Mouse (Mus musculus): ENCODE results near the gene Caskin2.

Caskin2 gene

DNA sequence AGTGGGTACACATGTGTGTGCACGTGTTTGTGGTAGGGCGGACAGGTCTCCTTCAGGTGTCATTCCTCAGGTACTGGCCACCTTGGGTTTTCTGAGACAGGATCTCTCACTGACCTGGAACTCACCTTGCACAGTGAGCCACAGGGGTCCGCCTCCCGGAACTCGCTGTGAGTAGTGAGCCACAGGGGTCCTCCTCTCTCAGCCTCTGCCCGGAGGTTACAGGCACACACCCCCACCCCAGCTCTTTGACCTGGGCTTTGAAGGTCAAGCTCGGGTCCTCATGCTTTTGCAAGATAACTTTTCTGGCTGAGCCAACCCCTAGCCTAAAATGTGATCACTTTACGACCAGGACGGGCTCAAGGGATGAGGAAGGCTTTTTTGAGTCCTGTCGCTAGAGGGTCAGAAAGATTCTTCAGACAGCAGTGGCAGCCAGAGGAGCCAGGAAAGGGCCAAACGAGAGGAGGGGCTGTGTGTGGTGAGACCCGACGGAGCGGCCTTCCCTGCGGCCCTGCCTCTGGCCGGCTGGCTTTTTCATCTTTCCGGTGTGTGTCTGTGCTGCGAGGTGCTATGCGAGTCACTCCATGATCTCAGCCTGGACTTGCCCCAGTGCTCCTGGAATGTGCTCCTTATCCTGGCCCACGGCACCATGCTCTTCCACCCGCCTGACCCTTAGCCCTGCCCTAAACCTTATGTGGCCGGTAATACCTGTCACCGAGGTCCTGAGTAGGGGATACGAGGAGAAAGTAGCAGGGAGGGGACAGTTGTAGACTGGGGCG lies 17.3 kb upstream of the Caskin2 start:
- no peak for DNase-seq

- no peak for DNase-seq
These were observed 15.6 kb upstream of the Caskin2 start for GRCm38 (mm10) chr11:115829036-115829435.

DNA sequence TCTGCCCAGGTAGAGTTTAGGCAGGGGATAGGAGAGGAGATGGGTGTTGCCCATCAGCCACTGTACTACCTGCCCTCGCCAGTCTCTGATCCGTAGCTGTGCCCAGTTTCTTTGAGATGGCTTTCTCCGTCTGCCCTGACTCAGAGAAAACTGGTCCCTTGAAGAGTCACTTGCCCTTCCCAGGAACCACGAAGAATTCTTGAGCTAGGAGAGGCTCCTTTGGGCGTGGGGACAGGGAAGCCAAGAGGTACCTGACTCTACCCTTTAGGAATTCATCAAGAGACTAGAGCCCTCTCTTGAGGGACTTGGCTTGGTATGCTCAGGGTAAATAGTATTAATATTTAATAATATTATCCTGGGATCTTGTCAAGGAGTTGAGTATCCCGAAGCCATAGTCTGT lies 14.2 kb upstream of the Caskin2 start:
- no peak for DNase-seq

DNA sequence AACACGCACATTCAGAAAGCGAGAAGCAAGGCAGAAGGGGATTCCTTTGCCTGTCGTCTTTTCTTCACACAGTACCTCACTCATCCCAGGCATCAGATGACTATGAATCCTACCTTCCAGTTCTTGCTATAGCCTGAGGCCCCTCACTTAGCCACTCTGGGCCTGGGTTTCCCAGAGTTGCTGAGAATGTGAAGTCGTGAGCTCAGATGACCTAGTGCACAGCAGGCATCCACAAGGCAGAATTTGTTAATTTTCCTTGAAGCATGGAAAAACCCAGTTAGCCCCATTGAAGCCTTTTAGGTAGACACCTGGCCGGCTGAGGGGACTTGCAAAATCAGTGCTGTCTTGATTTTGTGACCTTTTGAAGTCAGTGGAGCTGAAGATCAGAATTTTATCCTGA lies 13.0 kb upstream of the Caskin2 start:
- no peak for DNase-seq

GRCm38 (mm10) chr11:115824813-115825212 lies 11.4 kb upstream of the Caskin2 start:
- no peak for DNase-seq

GRCm38 (mm10) chr11:115823774-115824740 lies 10.6 kb upstream of the Caskin2 start, which contains the start of gene Llgl2:
Gene Llgl2 (plus strand): TSS chr11:115824049.
- DNase-seq = peak; percentile 98

- DNase-seq = no peak
These were observed 7.6 kb upstream of the Caskin2 start for GRCm38 (mm10) chr11:115821001-115821400.

DNA sequence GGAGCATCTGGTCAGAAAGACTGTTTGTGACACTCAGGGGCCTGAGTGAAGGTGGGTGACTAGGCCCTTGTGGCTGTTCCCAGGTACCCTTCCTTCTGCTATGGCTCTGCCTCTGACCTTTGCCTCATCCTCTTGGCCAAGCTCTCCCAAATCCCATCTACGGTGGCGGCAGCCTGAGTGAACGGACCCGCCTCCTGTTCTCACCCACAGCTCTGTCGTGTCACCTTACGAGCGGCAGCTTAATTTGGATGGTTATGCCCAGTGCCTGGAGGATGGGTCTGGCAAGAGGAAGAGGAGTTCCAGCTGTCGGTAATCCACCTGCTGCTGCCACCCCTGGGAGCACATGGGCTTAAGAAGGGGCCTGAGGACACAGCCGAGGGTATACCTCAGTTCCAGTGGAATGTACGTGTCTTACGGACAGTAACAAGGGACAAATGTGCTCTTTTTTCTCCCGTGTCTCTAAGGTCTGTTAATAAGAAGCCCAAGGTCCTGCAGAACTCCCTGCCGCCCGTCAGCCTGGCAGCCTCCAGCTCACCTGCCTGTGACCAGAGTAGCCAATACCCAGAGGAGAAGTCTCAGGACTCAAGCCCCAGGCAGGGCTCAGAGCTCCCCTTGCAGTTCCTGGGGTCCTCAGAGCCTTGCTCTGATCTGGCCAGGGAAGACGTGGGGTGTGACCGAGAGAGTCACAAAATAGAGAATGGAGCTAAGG lies 6.6 kb upstream of the Caskin2 start:
- no peak for DNase-seq

GRCm38 (mm10) chr11:115817331-115817730 lies 3.9 kb upstream of the Caskin2 start:
- no peak for DNase-seq

DNA sequence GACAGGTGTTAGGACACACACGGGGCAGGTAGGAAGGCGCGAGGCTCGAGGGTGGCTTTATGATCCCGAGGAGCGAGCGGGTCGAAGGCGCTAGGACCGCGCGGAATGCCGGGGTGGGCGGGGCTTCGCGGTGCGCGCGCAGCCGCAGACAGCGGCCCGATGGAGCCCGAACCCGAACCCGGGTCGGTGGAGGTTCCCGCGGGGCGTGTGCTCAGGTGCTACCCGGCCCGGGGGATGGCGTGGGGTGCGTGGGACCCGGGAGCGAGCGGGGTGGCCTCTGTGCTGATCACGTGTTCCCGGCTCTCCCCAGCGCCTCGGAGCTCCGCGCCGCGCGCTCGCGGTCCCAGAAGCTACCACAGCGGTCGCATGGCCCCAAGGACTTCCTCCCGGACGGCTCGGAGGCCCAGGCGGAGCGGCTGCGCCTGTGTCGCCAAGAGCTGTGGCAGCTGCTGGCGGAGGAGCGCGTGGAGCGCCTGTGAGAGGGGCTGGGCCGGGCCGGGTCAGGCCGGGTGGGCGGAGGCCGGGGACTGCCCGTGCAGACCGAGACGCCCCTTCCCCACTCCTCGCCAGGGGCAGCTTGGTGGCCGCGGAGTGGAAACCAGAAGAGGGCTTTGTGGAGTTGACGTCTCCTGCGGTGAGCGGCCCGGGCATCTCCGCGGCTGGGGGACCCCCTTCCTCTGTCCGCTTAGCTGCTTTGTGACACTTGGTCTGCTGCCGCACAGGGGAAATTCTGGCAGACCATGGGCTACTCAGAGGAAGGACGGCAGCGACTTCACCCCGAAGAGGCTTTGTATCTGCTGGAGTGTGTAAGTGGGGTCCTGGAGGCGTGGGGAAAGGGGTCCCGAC lies 1.4 kb upstream of the Caskin2 start, which contains the start of gene Tsen54:
Tsen54 (plus strand) TSS at position 120 of the 846 bp plus-strand sequence.
- DNase-seq = peak; percentile 91

GRCm38 (mm10) chr11:115812533-115813420 lies 662 bp downstream of the Caskin2 start:
- peak; percentile 57 for DNase-seq

DNA sequence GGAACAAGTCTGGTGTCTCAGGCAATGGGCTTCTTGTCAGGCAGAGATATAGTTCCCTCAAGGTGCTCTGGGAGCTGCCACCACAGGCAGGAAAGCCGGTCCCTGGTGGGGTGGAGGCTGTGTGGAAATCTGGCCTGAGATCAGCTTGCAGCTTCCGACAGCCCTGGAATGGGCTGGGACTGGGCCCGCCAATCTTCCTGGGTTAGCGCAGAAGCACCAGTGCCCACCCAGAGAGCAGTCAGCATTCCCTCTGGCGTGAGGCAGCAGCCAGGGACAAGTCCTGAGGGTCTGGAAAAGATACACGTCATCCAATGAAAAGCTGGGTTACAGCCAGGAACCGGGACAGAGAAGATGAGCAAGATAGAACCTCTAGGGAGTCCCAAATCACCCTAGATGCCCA lies 1.3 kb downstream of the Caskin2 start:
- no peak for DNase-seq

GRCm38 (mm10) chr11:115811381-115812093 lies 1.9 kb downstream of the Caskin2 start:
- no peak for DNase-seq

DNA sequence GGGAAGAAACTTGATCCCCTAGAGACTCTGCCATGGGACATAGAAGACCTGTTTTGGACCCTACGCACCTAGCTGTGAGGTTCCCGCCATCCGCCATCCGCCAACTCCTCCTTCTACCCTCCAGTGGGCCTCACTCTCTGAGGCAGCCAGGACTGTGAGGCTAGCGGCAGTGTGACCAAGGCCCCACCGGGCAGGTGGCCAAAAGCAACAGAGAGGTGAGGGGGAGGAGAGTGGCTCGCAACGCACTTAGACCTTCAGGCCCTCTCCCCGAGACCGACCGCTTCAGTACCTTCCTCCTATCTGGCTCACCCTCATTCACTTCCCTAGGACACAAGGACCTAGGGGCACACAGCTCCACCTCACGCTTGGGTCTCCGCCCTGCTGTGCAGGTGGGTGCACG lies 3.1 kb downstream of the Caskin2 start:
- DNase-seq = peak; percentile 65

GRCm38 (mm10) chr11:115809311-115809781 lies 4.1 kb downstream of the Caskin2 start:
- DNase-seq = no peak

DNA sequence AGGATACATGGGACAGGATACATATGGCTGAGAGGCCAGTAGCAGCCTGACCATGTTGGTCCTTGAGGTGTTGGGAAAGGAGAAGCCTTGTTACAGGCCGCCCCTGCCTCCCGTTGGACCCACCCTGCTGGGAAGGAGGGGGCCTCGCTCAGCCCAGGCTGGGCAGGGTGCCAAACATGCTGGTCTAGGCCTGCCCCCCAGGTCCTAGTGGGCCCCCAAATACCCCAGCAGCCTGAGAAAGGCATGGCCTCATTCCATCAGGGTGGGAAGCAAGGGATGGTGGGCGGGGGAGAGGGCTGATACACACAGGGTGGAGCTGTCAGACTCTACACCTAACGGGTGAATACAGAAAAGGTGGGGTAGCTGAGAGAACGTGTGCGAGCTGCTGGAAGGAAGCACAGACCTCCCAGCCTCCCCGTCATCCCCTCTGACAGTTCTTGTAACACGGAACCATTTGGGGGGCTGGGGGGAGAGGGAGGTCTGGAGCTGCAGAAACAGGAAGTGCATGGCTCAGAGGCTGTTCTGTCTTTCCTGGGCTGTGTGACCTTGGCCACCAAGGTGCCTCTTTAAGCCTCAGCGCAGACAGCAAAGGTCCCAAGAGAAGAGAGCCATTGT lies 4.6 kb downstream of the Caskin2 start:
- peak; percentile 60 for DNase-seq

DNA sequence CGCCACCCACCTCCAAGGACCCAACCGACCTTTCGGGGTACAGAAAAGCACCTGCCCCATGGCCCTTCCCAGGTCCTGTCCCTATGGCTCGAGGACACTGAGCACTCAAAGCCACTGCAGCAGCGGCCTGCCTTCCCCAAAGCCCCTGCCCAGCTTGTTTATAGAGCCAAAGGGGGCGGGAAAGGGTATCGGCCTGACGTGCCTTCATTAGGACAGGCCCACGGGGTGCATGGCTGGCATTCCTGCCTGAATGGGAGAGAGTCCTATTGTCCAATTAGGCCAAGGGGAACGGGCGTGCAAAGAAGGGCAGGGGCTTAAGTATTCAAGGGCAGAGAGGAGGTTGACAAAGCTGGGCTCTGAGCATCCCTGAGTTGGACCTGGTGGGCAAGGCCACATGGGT lies 5.5 kb downstream of the Caskin2 start:
- DNase-seq = no peak

DNA sequence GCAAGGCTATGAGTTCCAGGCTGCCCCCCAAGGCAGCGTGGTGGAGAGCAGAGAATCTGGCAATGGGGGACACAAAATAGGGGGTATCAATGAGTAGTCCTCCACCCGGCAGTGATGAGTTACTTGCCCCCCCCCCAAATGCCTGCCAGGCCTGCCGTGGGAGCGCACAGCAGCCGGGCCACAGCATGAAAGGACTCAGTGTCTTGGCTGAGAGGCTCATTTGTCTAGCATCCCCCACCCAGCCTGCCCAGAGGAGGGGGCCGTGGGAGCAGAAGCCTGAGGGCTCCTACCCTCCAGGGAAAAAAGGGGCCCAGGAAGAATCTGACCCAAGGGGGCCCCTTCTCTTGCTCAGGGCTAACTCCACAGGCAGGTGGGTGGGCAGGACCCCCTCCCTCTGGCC lies 6.1 kb downstream of the Caskin2 start:
- DNase-seq = no peak

DNA sequence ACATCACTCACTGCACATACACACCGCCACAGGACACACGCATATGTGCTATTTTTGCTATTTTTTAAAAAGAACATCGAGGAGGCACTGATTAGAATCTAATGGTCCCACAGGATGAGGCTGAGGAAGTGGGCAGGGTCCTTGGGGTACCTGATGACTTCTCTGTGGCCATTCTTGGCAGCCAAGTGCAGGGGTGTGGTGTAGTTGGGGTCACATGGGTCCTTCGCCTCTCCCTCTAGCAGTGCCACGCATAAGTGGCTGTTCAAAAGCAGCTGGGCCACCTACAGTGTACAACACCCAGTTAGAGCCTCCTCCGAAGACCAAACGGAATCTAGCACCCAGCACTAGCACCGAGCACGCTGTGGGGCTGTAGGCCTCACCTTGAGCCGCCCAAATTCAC lies 7.3 kb downstream of the Caskin2 start:
- no peak for DNase-seq

DNA sequence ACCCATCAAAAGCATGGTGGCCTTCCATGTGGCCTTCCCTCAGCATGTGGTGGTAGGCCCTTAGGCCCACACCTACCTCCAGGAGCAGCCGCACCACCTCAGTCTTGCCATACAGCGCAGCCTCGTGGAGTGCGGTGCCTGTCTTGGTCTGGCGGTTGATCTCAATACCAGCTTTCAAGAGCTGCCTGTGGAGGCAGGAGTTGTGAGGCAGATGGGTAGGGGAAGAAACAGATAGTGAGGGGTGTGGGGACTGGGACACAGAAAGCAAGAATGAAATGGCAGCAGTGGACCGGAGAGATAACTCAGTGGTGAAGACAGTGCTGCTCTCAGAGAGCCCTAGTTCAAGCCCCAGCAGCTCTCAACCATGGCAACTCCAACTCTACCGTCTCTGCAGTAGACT lies 8.4 kb downstream of the Caskin2 start:
- DNase-seq = peak; percentile 85

Data from liver (tissue).